Mouse (Mus musculus): ENCODE results near the gene Smarcb1.

GRCm38 (mm10) chr10:75853452-75853851, 68.0 kb downstream of the Smarcb1 start:
- TF ChIP-seq POLR2A (IDR thresholded peaks at IDR 0.05; ENCODE audit: borderline replicate concordance, extremely low read depth, low read depth, low read length) (no peak), CTCF (IDR thresholded peaks at IDR 0.05; ENCODE audit: insufficient read depth, low read length) (peak; percentile 47)

Measured in lung, adult 2 months (tissue).